Mouse (Mus musculus) MN1 (cell line): Measurements from ENCODE around the gene Olfr598.
"Not testable (repeated sequence)": the region's sequence is repeated elsewhere in the genome, so short reads cannot be mapped to it uniquely, and the experiment has no call there.

Experiments used
- DNase-seq: peaks from one replicate; pipeline ENCODE4 v3.0.0-alpha.2; 2016; ENCODE audit warnings: low spot score

Gene Olfr598

DNA sequence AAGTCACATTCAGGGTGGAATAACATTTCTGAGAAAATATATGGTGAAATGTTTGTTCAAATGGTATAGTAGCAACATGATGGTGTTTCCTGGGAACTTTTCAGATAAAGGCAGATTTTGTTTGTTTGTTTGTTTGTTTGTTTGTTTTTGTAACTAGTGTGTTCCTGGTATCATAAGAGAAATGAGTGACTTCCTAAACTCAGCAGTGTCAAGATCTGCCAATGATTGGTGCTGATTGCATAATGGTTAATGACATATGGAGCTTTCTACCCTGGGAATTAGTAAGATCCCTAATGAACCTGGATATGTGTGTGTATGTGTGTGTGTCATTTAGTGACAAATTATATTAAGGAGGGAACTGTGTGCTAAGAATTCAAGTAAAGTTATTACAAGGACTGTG lies at the start of gene Olfr598:
Olfr598 (plus strand) TSS at position 301 of the 400 bp plus-strand sequence.
- no peak for DNase-seq

DNA sequence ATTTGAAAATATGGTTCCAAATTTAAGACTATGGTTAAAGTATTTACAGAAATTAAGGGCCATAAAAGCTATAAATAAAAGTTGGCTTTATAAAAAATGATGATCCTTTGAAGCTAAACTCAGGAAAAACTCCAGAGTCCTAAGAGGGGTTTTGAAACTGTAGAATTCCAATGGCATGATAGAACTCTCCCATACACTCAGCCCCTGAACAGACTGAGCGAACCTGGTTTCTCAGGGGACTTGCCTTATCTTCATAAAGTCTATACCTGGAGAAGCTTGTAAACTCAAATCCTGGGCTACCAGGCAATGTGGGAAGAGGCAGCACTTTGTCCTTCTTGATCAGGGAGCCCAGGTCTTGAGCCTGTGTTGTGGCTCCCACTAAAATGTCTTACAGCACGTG lies 18.0 kb upstream of the Olfr598 start, which contains the start of gene Olfr596:
Olfr596 (plus strand) TSS at position 301 of the 400 bp plus-strand sequence.
- not testable (repeated sequence) for DNase-seq

DNA sequence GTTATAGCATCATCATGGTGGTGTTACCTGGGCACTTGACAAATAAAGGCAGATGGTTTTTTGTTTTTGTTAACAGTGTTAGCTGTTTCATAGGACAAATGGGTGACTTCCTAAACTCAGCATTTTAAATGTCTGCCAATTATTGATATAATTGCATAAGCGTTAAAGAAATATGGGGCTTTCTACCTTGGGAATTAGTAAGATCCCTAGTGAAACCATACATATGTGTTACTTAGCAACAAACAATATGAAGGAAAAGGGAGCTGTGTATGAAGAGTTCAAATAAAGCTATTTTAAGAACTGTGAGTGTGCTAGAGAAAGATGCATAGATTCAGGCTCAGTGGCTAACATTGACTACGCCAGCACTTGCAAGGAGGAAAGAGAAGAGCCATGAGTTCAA lies 7.4 kb upstream of the Olfr598 start, which contains the start of gene Olfr597:
Olfr597 (plus strand) TSS at position 301 of the 400 bp plus-strand sequence.
- DNase-seq = not testable (repeated sequence)

- DNase-seq = no peak
Observed at GRCm38 (mm10) chr7:103335617-103336016, 12.2 kb downstream of the Olfr598 start, which contains the start of gene Olfr599. TSS of gene Olfr599 (plus strand) at chr7:103335917.

- DNase-seq = no peak
Observed at GRCm38 (mm10) chr7:103349569-103349968, 26.2 kb downstream of the Olfr598 start, which contains the start of gene Olfr600. TSS of gene Olfr600 (minus strand) at chr7:103349669.

GRCm38 (mm10) chr7:103362555-103362954 lies 39.2 kb downstream of the Olfr598 start, which contains the start of gene Olfr601:
TSS of gene Olfr601 (minus strand) at chr7:103362655.
- DNase-seq = no peak
